Mouse (Mus musculus): ENCODE measurements around the gene Sumo3. TPM values are rescaled to one million over a fixed set of nuclear protein-coding genes. Genes with fewer than 3 reads are reported as not detected.
A peak's percentile ranks its signal among the peaks of the same experiment; 100 is the strongest.

The Sumo3 gene
- polyA plus RNA-seq, 1 experiment from 2014 or later, result 82.3 TPM

GRCm38 (mm10) chr10:77569973-77570658, 35.8 kb upstream of the Sumo3 start:
- Histone ChIP-seq H3K27ac (ENCODE audit: low read length) (no peak overlapping the region), H3K9me3 (replicated peaks; ENCODE audit: control insufficient read depth, low read length) (no peaks in the 10 kb centered on the region), H3K4me2 (ENCODE audit: low read depth, low read length) (no peak overlapping the region), H3K36me3 (ENCODE audit: control insufficient read depth, insufficient read depth) (no peaks in the 10 kb centered on the region), H3K9ac (ENCODE audit: low read depth, low read length) (no peak overlapping the region), H3K4me1 (ENCODE audit: control insufficient read depth, low read depth, low read length) (peaks cover 6% of the 10 kb centered on the region), H3K4me3 (ENCODE audit: low read depth, low read length) (no peak overlapping the region), H3K27me3 (ENCODE audit: control insufficient read depth, insufficient read depth, low read depth, low read length) (no peaks in the 10 kb centered on the region)
- ATAC-seq (ENCODE audit: low read depth), result peak; percentile 66
- 50% methylated on average over 6 of the region's 6 CpGs for WGBS (ENCODE audit: insufficient replicate concordance)

- ATAC-seq (ENCODE audit: low read depth), result no peak
- WGBS (ENCODE audit: insufficient replicate concordance), result 16% methylated on average over 3 of the region's 3 CpGs
Measured at GRCm38 (mm10) chr10:77572225-77572624, 33.7 kb upstream of the Sumo3 start.

GRCm38 (mm10) chr10:77573162-77573561, 32.7 kb upstream of the Sumo3 start:
- no peak overlapping the region for H3K27ac ChIP-seq (ENCODE audit: low read length)

More at GRCm38 (mm10) chr10:77572225-77572624, 33.7 kb upstream of the Sumo3 start:
- Histone ChIP-seq H3K36me3 (ENCODE audit: control insufficient read depth, insufficient read depth) (no peaks in the 10 kb centered on the region), H3K27me3 (ENCODE audit: control insufficient read depth, insufficient read depth, low read depth, low read length) (no peaks in the 10 kb centered on the region), H3K27ac (ENCODE audit: low read length) (no peak overlapping the region), H3K4me3 (ENCODE audit: low read depth, low read length) (no peak overlapping the region), H3K9me3 (replicated peaks; ENCODE audit: control insufficient read depth, low read length) (no peaks in the 10 kb centered on the region), H3K9ac (ENCODE audit: low read depth, low read length) (no peak overlapping the region), H3K4me2 (ENCODE audit: low read depth, low read length) (no peak overlapping the region), H3K4me1 (ENCODE audit: control insufficient read depth, low read depth, low read length) (peaks cover 6% of the 10 kb centered on the region; the same call in 1 of the 2 replicates)

GRCm38 (mm10) chr10:77580027-77580920, 25.6 kb upstream of the Sumo3 start:
- 55% methylated on average over 10 of the region's 10 CpGs for WGBS (ENCODE audit: insufficient replicate concordance)
- Histone ChIP-seq H3K4me3 (ENCODE audit: low read depth, low read length) (peak overlapping the region; percentile 90; the same call in 1 of the 2 replicates), H3K36me3 (ENCODE audit: control insufficient read depth, insufficient read depth) (no peaks in the 10 kb centered on the region)

More at GRCm38 (mm10) chr10:77573162-77573561, 32.7 kb upstream of the Sumo3 start:
- Histone ChIP-seq H3K4me1 (ENCODE audit: control insufficient read depth, low read depth, low read length) (peaks cover 6% of the 10 kb centered on the region; the same call in 1 of the 2 replicates), H3K9me3 (replicated peaks; ENCODE audit: control insufficient read depth, low read length) (no peaks in the 10 kb centered on the region), H3K4me2 (ENCODE audit: low read depth, low read length) (no peak overlapping the region), H3K27me3 (ENCODE audit: control insufficient read depth, insufficient read depth, low read depth, low read length) (no peaks in the 10 kb centered on the region), H3K4me3 (ENCODE audit: low read depth, low read length) (no peak overlapping the region), H3K9ac (ENCODE audit: low read depth, low read length) (no peak overlapping the region), H3K36me3 (ENCODE audit: control insufficient read depth, insufficient read depth) (no peaks in the 10 kb centered on the region)
- ATAC-seq (ENCODE audit: low read depth), result peak; percentile 51; the same call in 1 of the 2 replicates
- 42% methylated on average over 1 of the region's 1 CpGs for WGBS (ENCODE audit: insufficient replicate concordance)

GRCm38 (mm10) chr10:77581023-77581407, 24.9 kb upstream of the Sumo3 start:
- H3K9me3 ChIP-seq (replicated peaks; ENCODE audit: control insufficient read depth, low read length), result no peaks in the 10 kb centered on the region
- peak overlapping the region; percentile 90 for H3K4me3 ChIP-seq (ENCODE audit: low read depth, low read length)
- peak overlapping the region; percentile 96 for H3K4me2 ChIP-seq (ENCODE audit: low read depth, low read length)
- H3K36me3 ChIP-seq (ENCODE audit: control insufficient read depth, insufficient read depth), result no peaks in the 10 kb centered on the region
- peak overlapping the region; percentile 79 for H3K27ac ChIP-seq (ENCODE audit: low read length)
- H3K9ac ChIP-seq (ENCODE audit: low read depth, low read length), result peak overlapping the region; percentile 70
- no peaks in the 10 kb centered on the region for H3K27me3 ChIP-seq (ENCODE audit: control insufficient read depth, insufficient read depth, low read depth, low read length)
- 4% methylated on average over 8 of the region's 8 CpGs for WGBS (ENCODE audit: insufficient replicate concordance)
- peaks cover 29% of the 10 kb centered on the region for H3K4me1 ChIP-seq (ENCODE audit: control insufficient read depth, low read depth, low read length)
- no peak for ATAC-seq (ENCODE audit: low read depth)

More at GRCm38 (mm10) chr10:77580027-77580920, 25.6 kb upstream of the Sumo3 start:
- H3K27me3 ChIP-seq (ENCODE audit: control insufficient read depth, insufficient read depth, low read depth, low read length), result no peaks in the 10 kb centered on the region
- H3K9ac ChIP-seq (ENCODE audit: low read depth, low read length), result no peak overlapping the region
- ATAC-seq (ENCODE audit: low read depth), result no peak
- H3K4me1 ChIP-seq (ENCODE audit: control insufficient read depth, low read depth, low read length), result peaks cover 29% of the 10 kb centered on the region
- H3K27ac ChIP-seq (ENCODE audit: low read length), result no peak overlapping the region
- H3K9me3 ChIP-seq (replicated peaks; ENCODE audit: control insufficient read depth, low read length), result no peaks in the 10 kb centered on the region
- H3K4me2 ChIP-seq (ENCODE audit: low read depth, low read length), result peak overlapping the region; percentile 96

- Histone ChIP-seq H3K4me2 (ENCODE audit: low read depth, low read length) (peak within 1 kb of the TSS; percentile 96), H3K4me1 (ENCODE audit: control insufficient read depth, low read depth, low read length) (peaks cover 29% of the 10 kb centered on the region), H3K36me3 (ENCODE audit: control insufficient read depth, insufficient read depth) (no peaks in the 10 kb centered on the region), H3K9me3 (replicated peaks; ENCODE audit: control insufficient read depth, low read length) (no peaks in the 10 kb centered on the region), H3K9ac (ENCODE audit: low read depth, low read length) (peak within 1 kb of the TSS; percentile 89), H3K27me3 (ENCODE audit: control insufficient read depth, insufficient read depth, low read depth, low read length) (no peaks in the 10 kb centered on the region), H3K27ac (ENCODE audit: low read length) (peak within 1 kb of the TSS; percentile 99), H3K4me3 (ENCODE audit: low read depth, low read length) (peak within 1 kb of the TSS; percentile 90)
- ATAC-seq (ENCODE audit: low read depth), result peak; percentile 93
- under 1% methylated on average over 64 of the region's 64 CpGs for WGBS (ENCODE audit: insufficient replicate concordance)
Measured at GRCm38 (mm10) chr10:77581408-77582284, 24.3 kb upstream of the Sumo3 start, which contains the start of gene Pttg1ip. Pttg1ip (plus strand) TSS chr10:77581720.

GRCm38 (mm10) chr10:77582285-77582618, 23.6 kb upstream of the Sumo3 start:
- WGBS (ENCODE audit: insufficient replicate concordance), result 2% methylated on average over 8 of the region's 8 CpGs
- Histone ChIP-seq H3K27ac (ENCODE audit: low read length) (peak overlapping the region; percentile 99), H3K4me1 (ENCODE audit: control insufficient read depth, low read depth, low read length) (peaks cover 35% of the 10 kb centered on the region)

GRCm38 (mm10) chr10:77583795-77584422, 22.0 kb upstream of the Sumo3 start:
- ATAC-seq (ENCODE audit: low read depth), result no peak
- H3K27ac ChIP-seq (ENCODE audit: low read length), result peak overlapping the region; percentile 8
- H3K4me2 ChIP-seq (ENCODE audit: low read depth, low read length), result peak overlapping the region; percentile 96
- 23% methylated on average over 10 of the region's 10 CpGs for WGBS (ENCODE audit: insufficient replicate concordance)
- H3K9ac ChIP-seq (ENCODE audit: low read depth, low read length), result no peak overlapping the region
- 0 out of 2 replicates have a peak overlapping the region, but pooled peaks have one; percentile 3 for H3K4me3 ChIP-seq (ENCODE audit: low read depth, low read length)
- peaks cover 49% of the 10 kb centered on the region for H3K4me1 ChIP-seq (ENCODE audit: control insufficient read depth, low read depth, low read length)
- H3K9me3 ChIP-seq (replicated peaks; ENCODE audit: control insufficient read depth, low read length), result no peaks in the 10 kb centered on the region
- no peaks in the 10 kb centered on the region for H3K36me3 ChIP-seq (ENCODE audit: control insufficient read depth, insufficient read depth)
- no peaks in the 10 kb centered on the region for H3K27me3 ChIP-seq (ENCODE audit: control insufficient read depth, insufficient read depth, low read depth, low read length)

More at GRCm38 (mm10) chr10:77582285-77582618, 23.6 kb upstream of the Sumo3 start:
- peak overlapping the region; percentile 89 for H3K9ac ChIP-seq (ENCODE audit: low read depth, low read length)
- no peaks in the 10 kb centered on the region for H3K27me3 ChIP-seq (ENCODE audit: control insufficient read depth, insufficient read depth, low read depth, low read length)
- peak; percentile 3; the same call in 1 of the 2 replicates for ATAC-seq (ENCODE audit: low read depth)
- no peaks in the 10 kb centered on the region for H3K36me3 ChIP-seq (ENCODE audit: control insufficient read depth, insufficient read depth)
- peak overlapping the region; percentile 90 for H3K4me3 ChIP-seq (ENCODE audit: low read depth, low read length)
- peak overlapping the region; percentile 96 for H3K4me2 ChIP-seq (ENCODE audit: low read depth, low read length)
- no peaks in the 10 kb centered on the region for H3K9me3 ChIP-seq (replicated peaks; ENCODE audit: control insufficient read depth, low read length)
